Mouse (Mus musculus) hindbrain, embryonic 15.5 days (tissue): ENCODE data around the gene Krtap5-2. TPM values are rescaled to one million over a fixed set of nuclear protein-coding genes. Genes with fewer than 3 reads are reported as not detected.
"Not testable (repeated sequence)": the region's sequence is repeated elsewhere in the genome, so short reads cannot be mapped to it uniquely, and the experiment has no call there.

ENCODE experiments used
- ATAC-seq: fragments of 200-750 bp; cut with Nextera tagmentation; 2 replicates; pipeline ENCODE4 v1.8.0; 2017; ENCODE audit warnings: low read depth, moderate number of reproducible peaks, moderate TSS enrichment; ENCODE audit not compliant: low FRiP score
- H3K27ac ChIP-seq: fragments of 300-500 bp; sonication (generic); replicated peaks from 2 replicates; pipeline ENCODE4 v1.5.1; 2015; ENCODE audit warnings: mild to moderate bottlenecking, inconsistent platforms
- H3K27me3 ChIP-seq: fragments of 300-500 bp; sonication (generic); 2 replicates; pipeline ENCODE4 v1.6.1; 2015; ENCODE audit warnings: control low read depth, inconsistent platforms
- H3K36me3 ChIP-seq: fragments of 300-500 bp; sonication (generic); 2 replicates; pipeline ENCODE4 v1.6.1; 2015; ENCODE audit warnings: control low read depth, inconsistent platforms
- H3K4me1 ChIP-seq: fragments of 300-500 bp; sonication (generic); replicated peaks from 2 replicates; pipeline ENCODE4 v1.6.1; 2015; ENCODE audit warnings: control low read depth, inconsistent platforms
- H3K4me2 ChIP-seq: fragments of 300-500 bp; sonication (generic); 2 replicates; pipeline ENCODE4 v1.6.1; 2015; ENCODE audit warnings: moderate library complexity, mild to moderate bottlenecking, inconsistent platforms
- H3K4me3 ChIP-seq: fragments of 300-500 bp; sonication (generic); 2 replicates; pipeline ENCODE4 v1.5.1; 2015; ENCODE audit warnings: mild to moderate bottlenecking, inconsistent platforms
- H3K9ac ChIP-seq: fragments of 300-500 bp; sonication (generic); 2 replicates; pipeline ENCODE4 v1.6.1; 2015; ENCODE audit warnings: inconsistent platforms
- H3K9me3 ChIP-seq: fragments of 300-500 bp; sonication (generic); 2 replicates; pipeline ENCODE4 v1.6.1; 2016; ENCODE audit warnings: control low read depth, inconsistent platforms
- WGBS: fragments of 180-500 bp; shearing (Covaris S2); methylation state at CpG from one replicate; pipeline ENCODE4 v1.1.7; 2015; 5-methylcytosine and 5-hydroxymethylcytosine counted together
- polyA plus RNA-seq: library from polyadenylated mRNA; unstranded; fragments of >200 nt; fragmentation: Nextera tagmentation; extraction: Ambion mirVana; gene quantifications from 2 replicates; pipeline ENCODE4 v1.2.1, GENCODE M21; 2015

Krtap5-2 gene
- not detected in 2 replicates for polyA plus RNA-seq

DNA sequence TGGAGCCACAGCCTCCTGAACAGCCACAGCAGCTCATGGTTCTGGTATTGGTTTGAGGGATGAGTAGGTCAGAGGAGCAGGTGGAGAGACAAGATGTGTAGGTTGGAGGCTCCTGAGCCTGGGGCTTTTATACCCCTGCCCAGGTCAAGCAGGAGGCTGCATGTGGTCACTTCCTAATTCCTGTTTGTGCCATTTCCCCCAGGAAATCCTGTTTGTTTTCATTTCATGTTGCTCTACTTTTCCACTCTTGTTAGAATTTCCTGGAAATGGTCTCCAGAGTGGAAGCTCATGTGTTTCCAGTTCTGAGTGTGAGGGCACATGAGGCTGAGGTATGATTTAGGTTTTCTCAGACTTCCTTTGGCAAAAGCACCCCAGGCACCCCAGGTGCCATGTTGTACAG is at the start of gene Krtap5-2:
TSS of gene Krtap5-2 (minus strand) at position 101 of the 400 bp plus-strand sequence.
- ATAC-seq, H3K4me2 ChIP-seq, H3K36me3 ChIP-seq, H3K9me3 ChIP-seq, H3K27ac ChIP-seq, H3K9ac ChIP-seq, H3K4me1 ChIP-seq, H3K27me3 ChIP-seq, H3K4me3 ChIP-seq: not testable (repeated sequence)

DNA sequence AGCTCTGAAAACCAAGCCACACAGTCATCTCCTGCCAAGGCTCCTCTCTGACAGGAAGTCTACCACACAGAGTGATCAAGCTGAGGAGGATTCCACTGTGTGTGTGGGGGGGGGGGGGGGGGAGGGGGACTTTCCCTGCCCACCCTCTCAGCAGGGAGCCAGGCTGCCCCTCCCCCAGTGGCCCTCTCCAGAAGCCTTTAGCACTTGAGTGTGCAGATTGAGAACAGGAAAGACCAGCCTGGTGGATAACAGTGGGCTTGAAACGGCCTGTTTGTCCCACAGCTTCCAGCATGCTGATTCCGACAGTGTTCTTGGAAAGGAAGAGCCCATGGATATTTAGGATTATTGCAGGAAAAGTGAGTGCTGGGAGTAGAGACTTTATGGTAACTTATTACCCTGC is 48.7 kb upstream of the Krtap5-2 start:
- Histone ChIP-seq H3K9me3 (no peaks in the 10 kb centered on the region), H3K27me3 (no peaks in the 10 kb centered on the region), H3K9ac (no peak overlapping the region), H3K4me1 (no peaks in the 10 kb centered on the region), H3K4me2 (no peak overlapping the region), H3K36me3 (no peaks in the 10 kb centered on the region), H3K27ac (no peak overlapping the region), H3K4me3 (no peak overlapping the region)
- ATAC-seq: no peak
- 59% methylated on average over 2 of the region's 2 CpGs for WGBS

DNA sequence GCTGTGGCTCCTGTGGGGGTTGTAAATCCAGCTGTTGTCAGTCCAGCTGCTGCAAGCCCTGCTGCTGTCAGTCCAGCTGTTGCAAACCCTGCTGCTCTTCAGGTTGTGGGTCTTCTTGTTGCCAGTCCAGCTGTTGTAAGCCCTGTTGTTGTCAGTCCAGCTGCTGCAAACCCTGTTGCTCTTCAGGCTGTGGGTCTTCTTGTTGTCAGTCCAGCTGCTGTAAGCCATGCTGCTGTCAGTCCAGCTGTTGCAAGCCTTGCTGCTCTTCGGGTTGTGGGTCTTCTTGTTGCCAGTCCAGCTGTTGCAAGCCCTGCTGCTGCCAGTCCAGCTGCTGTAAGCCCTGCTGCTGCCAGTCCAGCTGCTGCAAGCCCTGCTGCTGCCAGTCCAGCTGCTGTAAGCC is 36.3 kb upstream of the Krtap5-2 start:
- H3K4me2 ChIP-seq, H3K27me3 ChIP-seq, H3K4me1 ChIP-seq, H3K36me3 ChIP-seq, H3K27ac ChIP-seq, H3K9ac ChIP-seq, H3K4me3 ChIP-seq, ATAC-seq, H3K9me3 ChIP-seq: not testable (repeated sequence)
- WGBS: 71% methylated on average over 1 of the region's 1 CpGs

DNA sequence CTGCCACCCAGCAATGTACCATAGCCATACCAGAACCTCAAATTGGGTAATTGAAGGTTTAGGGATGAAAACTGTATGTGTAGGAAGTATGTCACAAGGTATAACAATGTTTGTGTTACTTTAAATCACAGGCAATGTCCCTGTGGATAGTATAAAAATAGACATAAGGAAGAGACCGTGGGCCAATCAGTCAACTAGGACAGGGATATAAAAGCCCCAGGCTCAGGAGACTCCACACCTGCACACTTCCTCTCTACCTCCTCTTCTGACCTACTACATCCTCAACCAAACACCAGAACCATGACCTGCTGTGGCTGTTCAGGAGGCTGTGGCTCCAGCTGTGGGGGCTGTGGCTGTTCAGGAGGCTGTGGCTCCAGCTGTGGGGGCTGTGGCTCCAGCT is 35.8 kb upstream of the Krtap5-2 start, which contains the start of gene Gm7579:
TSS of gene Gm7579 (plus strand) at position 301 of the 400 bp plus-strand sequence.
- no peak for ATAC-seq
- no peaks in the 10 kb centered on the region for H3K9me3 ChIP-seq

DNA sequence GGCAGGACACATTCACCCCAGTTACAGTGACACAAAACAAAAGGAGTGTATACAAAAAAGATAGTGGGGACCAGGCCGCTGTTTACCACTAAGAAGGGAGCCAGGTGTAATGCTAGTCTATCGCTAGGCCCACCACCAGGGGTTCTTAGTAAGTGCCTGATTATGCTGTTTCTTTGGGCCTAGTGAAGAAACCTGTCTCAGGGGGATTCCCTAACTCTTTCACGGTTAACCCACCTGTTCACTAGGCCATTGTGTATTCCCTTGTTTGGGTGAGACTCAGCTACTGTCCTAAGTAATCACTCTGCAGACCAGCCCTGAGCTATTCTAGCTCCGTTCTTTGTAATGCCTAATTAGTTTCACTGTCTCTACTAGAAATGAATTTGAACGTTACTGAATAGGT is 31.1 kb upstream of the Krtap5-2 start:
- H3K4me3 ChIP-seq, H3K36me3 ChIP-seq, H3K27me3 ChIP-seq, H3K27ac ChIP-seq, H3K4me1 ChIP-seq, H3K9ac ChIP-seq, H3K4me2 ChIP-seq, ATAC-seq, H3K9me3 ChIP-seq: not testable (repeated sequence)
- WGBS: 74% methylated on average over 5 of the region's 5 CpGs

More for the DNA sequence above, 35.8 kb upstream of the Krtap5-2 start, which contains the start of gene Gm7579:
- no peak within 1 kb of the TSS for H3K4me2 ChIP-seq
- H3K27me3 ChIP-seq: no peaks in the 10 kb centered on the region
- no peak within 1 kb of the TSS for H3K27ac ChIP-seq
- WGBS: 81% methylated on average over 1 of the region's 1 CpGs
- no peak within 1 kb of the TSS for H3K9ac ChIP-seq
- no peaks in the 10 kb centered on the region for H3K36me3 ChIP-seq
- H3K4me3 ChIP-seq: no peak within 1 kb of the TSS
- no peaks in the 10 kb centered on the region for H3K4me1 ChIP-seq

DNA sequence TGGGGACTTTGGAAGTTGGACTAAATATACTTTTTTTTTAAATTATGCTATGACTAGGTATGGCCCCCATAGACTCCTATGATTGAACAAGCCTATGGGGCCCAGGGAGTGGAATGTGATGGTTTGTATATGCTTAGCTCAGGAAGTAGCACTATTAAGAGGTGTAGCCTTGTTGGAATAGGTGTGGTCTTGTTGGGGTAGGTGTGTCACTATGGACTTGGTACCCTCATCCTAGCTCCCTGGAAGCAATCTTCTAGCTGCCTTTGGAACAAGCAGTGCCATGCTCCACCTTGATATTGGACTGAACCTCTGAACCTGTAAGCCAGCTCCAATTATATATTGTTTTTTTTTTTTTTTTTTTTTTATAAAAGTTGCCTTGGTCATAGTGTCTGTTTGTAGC is 29.7 kb upstream of the Krtap5-2 start:
- Histone ChIP-seq H3K4me1 (no peaks in the 10 kb centered on the region), H3K27me3 (no peaks in the 10 kb centered on the region), H3K36me3 (no peaks in the 10 kb centered on the region), H3K9ac (no peak overlapping the region), H3K9me3 (no peaks in the 10 kb centered on the region), H3K4me2 (no peak overlapping the region), H3K27ac (no peak overlapping the region), H3K4me3 (no peak overlapping the region)
- ATAC-seq: no peak

DNA sequence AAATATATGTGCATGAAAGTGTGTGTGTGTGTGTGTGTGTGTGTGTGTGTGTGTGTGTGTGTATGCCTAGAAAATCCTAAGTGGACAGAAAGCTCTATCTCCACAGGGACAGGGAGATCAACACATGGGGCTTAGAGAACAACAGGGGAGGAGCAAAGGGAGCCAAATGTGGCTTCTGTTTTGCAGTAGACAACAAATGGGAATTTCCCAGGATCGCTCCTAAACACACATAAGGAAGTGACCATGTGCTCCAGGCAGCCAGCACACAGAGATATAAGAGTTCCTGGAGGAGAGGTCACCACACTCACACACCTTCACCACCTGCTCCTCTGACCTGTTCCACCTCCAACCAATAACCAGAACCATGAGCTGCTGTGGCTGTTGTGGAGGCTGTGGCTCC is 25.3 kb upstream of the Krtap5-2 start, which contains the start of gene Krtap5-3:
TSS of gene Krtap5-3 (plus strand) at position 301 of the 400 bp plus-strand sequence.
- Histone ChIP-seq H3K4me3 (no peak within 1 kb of the TSS), H3K27me3 (no peaks in the 10 kb centered on the region), H3K36me3 (no peaks in the 10 kb centered on the region), H3K4me1 (no peaks in the 10 kb centered on the region), H3K9ac (no peak within 1 kb of the TSS), H3K27ac (no peak within 1 kb of the TSS), H3K9me3 (no peaks in the 10 kb centered on the region), H3K4me2 (no peak within 1 kb of the TSS)
- 89% methylated on average over 1 of the region's 1 CpGs for WGBS
- ATAC-seq: no peak

DNA sequence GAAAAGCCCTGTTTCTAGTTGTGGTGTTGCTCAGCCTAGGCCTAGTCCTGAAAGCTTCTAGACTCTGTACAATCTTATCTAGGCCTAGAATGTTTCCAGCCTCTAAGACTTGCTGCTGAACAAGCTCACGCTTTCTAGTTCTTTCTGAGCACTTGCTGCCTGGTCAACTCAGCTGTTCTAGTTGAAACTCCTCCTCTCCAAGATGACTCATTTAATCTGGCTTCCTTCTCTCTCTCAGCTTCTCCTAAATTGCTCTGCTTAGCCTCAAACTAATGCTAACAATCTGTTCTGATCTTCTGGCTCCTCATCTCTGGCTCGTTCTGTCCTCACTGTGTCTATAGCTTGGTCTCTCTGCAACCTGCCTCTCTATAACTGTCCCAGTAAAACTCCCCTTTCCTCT is 22.9 kb upstream of the Krtap5-2 start:
- no peak for ATAC-seq
- no peak overlapping the region for H3K4me2 ChIP-seq
- no peaks in the 10 kb centered on the region for H3K36me3 ChIP-seq
- no peak overlapping the region for H3K9ac ChIP-seq
- no peaks in the 10 kb centered on the region for H3K4me1 ChIP-seq
- no peaks in the 10 kb centered on the region for H3K27me3 ChIP-seq
- H3K4me3 ChIP-seq: no peak overlapping the region
- no peaks in the 10 kb centered on the region for H3K9me3 ChIP-seq
- no peak overlapping the region for H3K27ac ChIP-seq
- 85% methylated on average over 2 of the region's 2 CpGs for WGBS

DNA sequence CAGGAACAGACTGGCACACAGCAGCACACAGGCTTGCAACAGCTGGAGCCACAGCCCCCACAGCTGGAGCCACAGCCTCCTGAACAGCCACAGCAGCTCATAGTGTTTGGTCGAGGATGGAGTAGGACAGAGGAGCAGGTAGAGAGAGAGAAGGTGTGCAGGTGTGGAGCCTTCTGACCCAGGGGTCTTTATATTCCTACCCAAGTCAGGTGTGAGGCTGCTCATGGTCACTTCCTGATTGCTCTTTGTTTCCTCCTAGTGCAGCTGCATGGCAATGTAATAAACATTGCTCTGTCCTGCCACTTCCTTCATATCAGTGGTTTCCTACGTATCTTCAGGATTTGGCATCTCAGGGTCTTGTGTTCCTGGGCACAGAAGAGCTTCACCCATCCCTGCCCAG is 14.5 kb upstream of the Krtap5-2 start, which contains the start of gene Gm10153:
TSS of gene Gm10153 (minus strand) at position 101 of the 400 bp plus-strand sequence.
- Histone ChIP-seq H3K36me3 (no peaks in the 10 kb centered on the region), H3K4me3 (no peak within 1 kb of the TSS), H3K4me2 (no peak within 1 kb of the TSS), H3K27ac (no peak within 1 kb of the TSS), H3K9ac (no peak within 1 kb of the TSS), H3K27me3 (no peaks in the 10 kb centered on the region), H3K9me3 (no peaks in the 10 kb centered on the region), H3K4me1 (no peaks in the 10 kb centered on the region)
- 39% methylated on average over 2 of the region's 2 CpGs for WGBS
- ATAC-seq: no peak

DNA sequence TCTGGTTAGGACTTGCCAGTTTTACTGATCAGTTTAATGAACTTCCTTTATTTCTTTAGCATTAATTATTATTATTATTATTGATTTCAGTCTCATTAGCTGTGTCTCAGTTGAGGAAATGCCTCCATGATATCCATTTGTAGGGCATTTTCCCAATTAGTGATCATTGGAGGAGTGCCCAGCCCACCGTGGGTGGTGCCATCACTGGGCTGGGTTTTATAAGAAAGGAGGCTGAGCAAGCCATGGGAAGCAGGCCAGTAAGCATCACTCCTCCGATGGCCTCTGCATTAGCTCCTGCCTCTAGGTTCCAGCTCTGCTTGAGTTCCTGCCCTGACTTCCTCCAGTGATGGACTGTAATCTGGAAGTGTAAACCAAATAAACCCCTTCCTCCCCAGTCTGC is 12.4 kb upstream of the Krtap5-2 start:
- WGBS: 75% methylated on average over 2 of the region's 2 CpGs
- H3K27ac ChIP-seq: no peak overlapping the region
- ATAC-seq: no peak
- H3K4me1 ChIP-seq: no peaks in the 10 kb centered on the region
- no peaks in the 10 kb centered on the region for H3K9me3 ChIP-seq
- H3K4me3 ChIP-seq: no peak overlapping the region
- no peak overlapping the region for H3K9ac ChIP-seq
- no peaks in the 10 kb centered on the region for H3K36me3 ChIP-seq
- H3K27me3 ChIP-seq: no peaks in the 10 kb centered on the region
- H3K4me2 ChIP-seq: no peak overlapping the region

DNA sequence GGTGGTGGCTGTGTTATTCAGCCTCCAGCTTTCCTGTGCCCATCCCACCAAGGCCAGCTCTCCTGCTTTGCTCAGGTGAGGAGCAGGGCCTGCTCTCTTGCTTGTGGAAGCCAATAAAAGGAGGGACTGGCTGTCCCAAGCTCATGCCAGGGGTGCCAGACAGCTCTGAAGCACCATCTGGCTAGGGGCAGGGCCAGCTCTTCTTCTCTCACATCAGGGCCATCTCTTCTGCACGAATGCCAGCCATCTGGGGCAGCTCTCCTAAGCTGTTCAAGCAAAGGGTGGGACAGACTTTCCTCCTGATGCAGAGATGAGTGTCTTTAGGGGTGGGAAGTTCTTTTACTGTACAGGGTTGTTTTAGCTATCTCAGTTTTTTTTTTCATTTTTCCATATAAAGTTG is 5.2 kb upstream of the Krtap5-2 start:
- H3K36me3 ChIP-seq: no peaks in the 10 kb centered on the region
- no peaks in the 10 kb centered on the region for H3K4me1 ChIP-seq
- H3K9ac ChIP-seq: no peak overlapping the region
- H3K9me3 ChIP-seq: no peaks in the 10 kb centered on the region
- no peaks in the 10 kb centered on the region for H3K27me3 ChIP-seq
- H3K4me3 ChIP-seq: no peak overlapping the region
- no peak for ATAC-seq
- H3K27ac ChIP-seq: no peak overlapping the region
- WGBS: 27% methylated on average over 1 of the region's 1 CpGs
- no peak overlapping the region for H3K4me2 ChIP-seq

DNA sequence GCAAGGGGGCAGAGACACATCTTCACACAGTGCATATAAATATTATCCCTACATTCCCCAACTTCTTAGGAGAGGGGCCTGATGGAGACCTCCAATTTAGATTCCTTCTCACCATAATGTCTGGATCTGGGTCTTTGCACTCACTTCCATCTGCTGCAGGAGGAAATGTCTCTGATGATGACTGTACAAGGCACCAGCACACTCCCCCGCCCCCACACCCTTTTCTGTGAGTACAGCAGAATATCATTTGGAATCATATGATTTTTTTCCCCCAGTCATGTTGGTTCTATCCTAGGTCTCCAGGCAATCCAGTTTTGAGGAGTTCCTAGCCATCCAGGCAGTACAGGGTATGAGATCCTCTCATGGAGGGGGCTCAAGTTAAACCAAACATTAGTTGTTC is 2.9 kb upstream of the Krtap5-2 start:
- Histone ChIP-seq H3K4me3 (no peak overlapping the region), H3K27ac (no peak overlapping the region), H3K9me3 (no peaks in the 10 kb centered on the region), H3K4me1 (no peaks in the 10 kb centered on the region), H3K9ac (no peak overlapping the region), H3K36me3 (no peaks in the 10 kb centered on the region), H3K27me3 (no peaks in the 10 kb centered on the region), H3K4me2 (no peak overlapping the region)
- ATAC-seq: no peak
- WGBS: 84% methylated on average over 1 of the region's 1 CpGs

DNA sequence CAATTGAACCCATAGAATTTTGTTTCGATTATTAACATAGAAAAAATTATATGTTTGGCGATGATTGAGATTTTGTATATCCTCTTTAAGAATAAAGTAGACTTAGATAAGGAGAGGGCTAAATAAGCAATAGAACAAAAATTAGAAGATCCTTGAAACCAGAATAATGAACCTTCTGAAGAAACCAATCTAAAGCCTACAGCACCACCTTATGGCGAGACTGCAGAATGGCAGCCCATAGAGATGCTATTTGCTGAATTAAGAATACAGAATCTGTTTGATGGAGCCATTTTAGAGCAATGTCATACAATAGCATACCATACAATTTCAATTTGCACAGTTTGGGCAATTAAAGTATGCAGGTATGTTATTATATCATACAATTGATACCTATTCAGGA is 6.0 kb downstream of the Krtap5-2 start:
- no peak overlapping the region for H3K4me3 ChIP-seq
- 52% methylated on average over 3 of the region's 3 CpGs for WGBS
- H3K27me3 ChIP-seq: no peaks in the 10 kb centered on the region
- no peak overlapping the region for H3K4me2 ChIP-seq
- no peaks in the 10 kb centered on the region for H3K4me1 ChIP-seq
- no peak overlapping the region for H3K27ac ChIP-seq
- no peak for ATAC-seq
- H3K36me3 ChIP-seq: no peaks in the 10 kb centered on the region
- H3K9ac ChIP-seq: no peak overlapping the region
- no peaks in the 10 kb centered on the region for H3K9me3 ChIP-seq
